ENCODE assay signal across 24 mouse cellular contexts in genomic region chr19:4349455-4349854, GRCm38 (mm10). TPM values are rescaled to one million over a fixed set of nuclear protein-coding genes. Genes with fewer than 3 reads are reported as not detected.
DNase-seq lines count a peak whose midpoint lies in the region; ATAC-seq and TF ChIP-seq lines count a peak whose summit lies in the region.
"Had no signal": no experiment of that assay in that cellular context is flagged by ENCODE, and none has a peak within 500 bp of the region (broad histone marks: within the 10 kb centered on the region; RNA-seq: fewer than 3 reads in every experiment).

No protein-coding gene starts in this region.

- H3K9ac ChIP-seq in CH12.LX (ENCODE audit: insufficient read depth, low read depth) (no peak overlapping the region), ES-E14 (ENCODE audit: insufficient read depth, low read depth, low read length, poor library complexity, severe bottlenecking) (no peak overlapping the region), MEL (ENCODE audit: control insufficient read depth, low read depth, low read length, poor library complexity, severe bottlenecking) (no peak overlapping the region)
- no peak overlapping the region for H3K9ac ChIP-seq in heart, embryonic 11.5 days (ENCODE audit: low read depth, low read length)

- H3K9me3 ChIP-seq in CH12.LX (replicated peaks; ENCODE audit: low read length): no peaks in the 10 kb centered on the region
- H3K9me3 ChIP-seq in ES-E14 (ENCODE audit: control insufficient read depth, insufficient read depth, low read depth, low read length): no peaks in the 10 kb centered on the region
- no peaks in the 10 kb centered on the region for H3K9me3 ChIP-seq in MEL (replicated peaks; ENCODE audit: insufficient read depth, low read length)
- H3K9me3 ChIP-seq in heart, embryonic 11.5 days (replicated peaks; ENCODE audit: control insufficient read depth, low read length): no peaks in the 10 kb centered on the region
- H3K9me3 ChIP-seq: G1E had no signal

- dilution Hi-C loops in CH12.LX (cut with MboI; ENCODE audit: extremely low pct_ligation_motif_present, extremely low pct_unique_long_range_greater_than_20kb, low sequenced_read_pairs): no loop called here

- peak; percentile 21; the same call in 1 of the 2 replicates for TF ChIP-seq CTCF in layer of hippocampus, adult 2 months (conservative IDR thresholded peaks at IDR 0.05)
- TF ChIP-seq CTCF in CH12.LX (conservative IDR thresholded peaks at IDR 0.05 in 1 of 2, IDR thresholded peaks at IDR 0.05 in 1 of 2; ENCODE audit: low read depth in 2 of 2, low read length in 2 of 2) (no peak), MEL (IDR thresholded peaks at IDR 0.05 in 2 of 3, conservative IDR thresholded peaks at IDR 0.05 in 1 of 3; ENCODE audit: control insufficient read depth in 1 of 3, insufficient read depth in 1 of 3, low read depth in 2 of 3, low read length in 3 of 3, poor library complexity in 1 of 3, severe bottlenecking in 1 of 3) (no peak)

- H3K36me3 ChIP-seq in CH12.LX (replicated peaks in 1 of 2; ENCODE audit: control insufficient read depth in 1 of 2, insufficient read depth in 1 of 2, low read length in 1 of 2) (peaks cover 22 to 69% of the 10 kb centered on the region in 2 experiments), ES-E14 (ENCODE audit: control insufficient read depth, insufficient read depth, low read length, poor library complexity, severe bottlenecking) (peaks cover 4% of the 10 kb centered on the region; the same call in 1 of the 2 replicates), MEL (ENCODE audit: control insufficient read depth in 1 of 2, insufficient read depth in 2 of 2, low read length in 2 of 2) (peaks cover 5 to 52% of the 10 kb centered on the region in 2 experiments)
- H3K36me3 ChIP-seq in heart, embryonic 11.5 days (ENCODE audit: control insufficient read depth, insufficient read depth, low read length): peaks cover 24% of the 10 kb centered on the region

- no peak for TF ChIP-seq EP300 in CH12.LX (IDR thresholded peaks at IDR 0.05; ENCODE audit: low read length)
- no peak for TF ChIP-seq EP300 in MEL (IDR thresholded peaks at IDR 0.05; ENCODE audit: low read depth in 1 of 2, low read length in 2 of 2)

- no peak for ATAC-seq in heart, embryonic 11.5 days (replicated peaks; ENCODE audit: insufficient number of reproducible peaks, low FRiP score, low TSS enrichment)
- ATAC-seq: activated CD4-positive, CD25-positive, alpha-beta regulatory T cell, adult 4 months; CD4-positive, CD25-positive, alpha-beta regulatory T cell, adult 4 months; Patski had no signal

- H3K4me3 ChIP-seq in layer of hippocampus, adult 2 months: no peak overlapping the region
- H3K4me3 ChIP-seq in CH12.LX (replicated peaks in 1 of 3; ENCODE audit: low read depth in 2 of 3, low read length in 2 of 3, poor library complexity in 1 of 3): no peak overlapping the region
- H3K4me3 ChIP-seq in ES-E14 (ENCODE audit: insufficient read depth in 1 of 2, low read depth in 1 of 2, low read length in 2 of 2, poor library complexity in 1 of 2, severe bottlenecking in 1 of 2): no peak overlapping the region
- no peak overlapping the region for H3K4me3 ChIP-seq in MEL (ENCODE audit: control insufficient read depth in 1 of 2, insufficient read depth in 1 of 2, low read depth in 2 of 2, low read length in 2 of 2)
- H3K4me3 ChIP-seq in heart, embryonic 11.5 days (ENCODE audit: low read depth, low read length): no peak overlapping the region

- no peak overlapping the region for H3K27ac ChIP-seq in layer of hippocampus, adult 2 months
- H3K27ac ChIP-seq in CH12.LX (ENCODE audit: insufficient read depth, low read depth): no peak overlapping the region
- no peak overlapping the region for H3K27ac ChIP-seq in ES-E14 (ENCODE audit: insufficient read depth, low read depth, low read length, poor library complexity, severe bottlenecking)
- no peak overlapping the region for H3K27ac ChIP-seq in MEL (ENCODE audit: control insufficient read depth, low read depth, low read length)
- no peak overlapping the region for H3K27ac ChIP-seq in heart, embryonic 11.5 days (ENCODE audit: low read depth, low read length)

- WGBS in heart, embryonic 11.5 days (ENCODE audit: insufficient replicate concordance): 84% methylated on average over 2 of the region's 2 CpGs

- no peak for DNase-seq in layer of hippocampus, adult 2 months (ENCODE audit: low spot score in 2 of 2)
- DNase-seq in layer of hippocampus, adult 9-10 months (ENCODE audit: low spot score): no peak
- DNase-seq in CH12.LX (ENCODE audit: extremely low read depth) (no peak), ES-E14 (ENCODE audit: low read depth, low spot score) (no peak), MEL (ENCODE audit: low read depth, low spot score) (no peak)
- no peak for DNase-seq in ovary, postnatal 10 days (ENCODE audit: low spot score)
- DNase-seq in adrenal gland, postnatal 36 days: no peak
- DNase-seq: adrenal gland, adult 2 months; adrenal gland, adult 8-10 months; adrenal gland, postnatal 10 days; adrenal gland, postnatal 14 days; adrenal gland, postnatal 25 days; B cell, adult 2 months; cerebellum, adult 11 months; cerebellum, adult 11-12 months; cerebellum, adult 18-20 months; cerebellum, adult 2 months; cerebellum, adult 8-10 months; cerebellum, adult 9-10 months had no signal

- in situ Hi-C loops in CH12.LX (cut with MboI; ENCODE audit: low pct_ligation_motif_present, low pct_unique_long_range_greater_than_20kb, low sequenced_read_pairs): no loop called here
- in situ Hi-C loops in ES-E14 (cut with MboI; ENCODE audit: low sequenced_read_pairs in 2 of 2, unreplicated experiment in 2 of 2): no loop called here

- no peaks in the 10 kb centered on the region for H3K4me1 ChIP-seq in CH12.LX (ENCODE audit: control insufficient read depth in 1 of 2, insufficient read depth in 2 of 2)
- H3K4me1 ChIP-seq in ES-E14 (ENCODE audit: control insufficient read depth in 2 of 2, insufficient read depth in 2 of 2, low read length in 2 of 2, poor library complexity in 1 of 2): no peaks in the 10 kb centered on the region
- H3K4me1 ChIP-seq in MEL (ENCODE audit: control insufficient read depth in 1 of 2, insufficient read depth in 2 of 2, low read length in 2 of 2): peaks cover 0 to 7% of the 10 kb centered on the region in 2 experiments; a peak in 2 of 4 replicates
- no peaks in the 10 kb centered on the region for H3K4me1 ChIP-seq in heart, embryonic 11.5 days (ENCODE audit: control insufficient read depth, insufficient read depth, low read length)

- no peaks in the 10 kb centered on the region for H3K79me2 ChIP-seq in CH12.LX (replicated peaks; ENCODE audit: control insufficient read depth, extremely low read depth, insufficient read depth, poor library complexity, severe bottlenecking)
- H3K79me2 ChIP-seq in MEL (ENCODE audit: control insufficient read depth, insufficient read depth, low read length, poor library complexity): no peaks in the 10 kb centered on the region; the same call in 1 of the 2 replicates

- H3K4me2 ChIP-seq in CH12.LX (ENCODE audit: insufficient read depth, low read depth, poor library complexity, severe bottlenecking): no peak overlapping the region
- no peak overlapping the region for H3K4me2 ChIP-seq in heart, embryonic 11.5 days

- H3K27me3 ChIP-seq in CH12.LX (replicated peaks) (no peaks in the 10 kb centered on the region), MEL (ENCODE audit: control insufficient read depth in 1 of 2, insufficient read depth in 2 of 2, low read length in 2 of 2) (no peaks in the 10 kb centered on the region)
- H3K27me3 ChIP-seq in heart, embryonic 11.5 days (ENCODE audit: control insufficient read depth, insufficient read depth, low read length): no peaks in the 10 kb centered on the region
- H3K27me3 ChIP-seq: Patski had no signal

- TF ChIP-seq POLR2A in CH12.LX (IDR thresholded peaks at IDR 0.05; ENCODE audit: low read depth, low read length): no peak
- TF ChIP-seq POLR2A in MEL (IDR thresholded peaks at IDR 0.05; ENCODE audit: control insufficient read depth in 1 of 2, insufficient read depth in 1 of 2, low read depth in 1 of 2, low read length in 2 of 2, poor library complexity in 1 of 2): no peak

- no peak for TF ChIP-seq RAD21 in CH12.LX (IDR thresholded peaks at IDR 0.05; ENCODE audit: low read depth, low read length)
- TF ChIP-seq RAD21 in MEL (IDR thresholded peaks at IDR 0.05; ENCODE audit: low read depth, low read length): no peak

TF ChIP-seq in CH12.LX, 34 proteins besides CTCF, POLR2A, EP300 and RAD21:
- TF ChIP-seq MAFK (IDR thresholded peaks at IDR 0.05; ENCODE audit: insufficient replicate concordance, low read length) (peak; percentile 98), E2F4 (IDR thresholded peaks at IDR 0.05; ENCODE audit: insufficient replicate concordance, low read depth, low read length) (no peak)

TF ChIP-seq in ES-E14, 5 proteins besides CTCF, POLR2A, EP300 and RAD21 (continues in another document):
- TF ChIP-seq ZC3H11A (IDR thresholded peaks at IDR 0.05; ENCODE audit: borderline replicate concordance, low read depth, low read length): no peak
- peak; percentile 99 for TF ChIP-seq MAFK (IDR thresholded peaks at IDR 0.05; ENCODE audit: insufficient read depth, low read depth, low read length)

TF ChIP-seq in MEL, 35 proteins besides CTCF, POLR2A, EP300 and RAD21:
- TF ChIP-seq GABPA (IDR thresholded peaks at IDR 0.05; ENCODE audit: low read depth, low read length) (no peak), MAFK (IDR thresholded peaks at IDR 0.05; ENCODE audit: borderline replicate concordance, low read depth, low read length) (peak; percentile 97), ZKSCAN1 (IDR thresholded peaks at IDR 0.05; ENCODE audit: low read depth, low read length) (no peak)
TF ChIP-seq in MEL: peak in this region for 1.

RNA-seq across cellular contexts. Expression of gene Grk2, which starts 43.4 kb away (rescaled TPM):
- total RNA-seq in layer of hippocampus, adult 2 months (2021): 100 to 1,000 TPM; 181 to 201 TPM
- total RNA-seq in CH12.LX (2012; rRNA removed) (196 and 203 TPM in 2 replicates), CH12.LX (2014; rRNA removed) (118 and 119 TPM in 2 replicates), ES-E14 (2012; rRNA removed) (56.1 and 76.6 TPM in 2 replicates), MEL (2012; rRNA removed) (65.1 and 75.2 TPM in 2 replicates)
- polyA plus RNA-seq in CH12.LX (2012; ENCODE audit: insufficient read length, low read depth) (191 and 193 TPM in 2 replicates), MEL (2012; ENCODE audit: insufficient read depth in 1 of 2, insufficient read length in 2 of 2, low read depth in 1 of 2, low replicate concordance in 2 of 2, missing spikeins in 1 of 2) (100 to 1,000 TPM in 1 of 2 experiments, not detected in 1; 105 TPM)
- polyA plus RNA-seq in heart, embryonic 11.5 days (2014; fragmentation: Nextera tagmentation; extraction: Ambion mirVana): 12.0 and 14.2 TPM in 2 replicates
- 10 to 100 TPM; 48.1 to 53.1 TPM for total RNA-seq in adrenal gland, postnatal 36 days (2021)

RNA-seq across cellular contexts. Expression of gene Kdm2a, which starts 48.6 kb away (rescaled TPM):
- total RNA-seq in layer of hippocampus, adult 2 months (2021): 10 to 100 TPM; 77.5 to 87.8 TPM
- total RNA-seq in CH12.LX (2012; rRNA removed) (17.3 and 21.7 TPM in 2 replicates), CH12.LX (2014; rRNA removed) (18.0 and 23.1 TPM in 2 replicates), ES-E14 (2012; rRNA removed) (45.6 and 51.5 TPM in 2 replicates), MEL (2012; rRNA removed) (20.3 and 24.8 TPM in 2 replicates)
- polyA plus RNA-seq in CH12.LX (2012; ENCODE audit: insufficient read length, low read depth) (43.7 and 51.9 TPM in 2 replicates), MEL (2012; ENCODE audit: insufficient read depth in 1 of 2, insufficient read length in 2 of 2, low read depth in 1 of 2, low replicate concordance in 2 of 2, missing spikeins in 1 of 2) (10 to 100 TPM in 1 of 2 experiments, not detected in 1; 55.9 TPM)
- 34.8 and 44.9 TPM in 2 replicates for polyA plus RNA-seq in heart, embryonic 11.5 days (2014; fragmentation: Nextera tagmentation; extraction: Ambion mirVana)
- total RNA-seq in adrenal gland, postnatal 36 days (2021): 100 to 1,000 TPM in 1 of 2 experiments, 10 to 100 TPM in 1; 86.7 to 107 TPM
